Mouse (Mus musculus): ENCODE data around the gene Thbs2. TPM values are rescaled to one million over a fixed set of nuclear protein-coding genes. Genes with fewer than 3 reads are reported as not detected.
"Not testable (repeated sequence)": the region's sequence is repeated elsewhere in the genome, so short reads cannot be mapped to it uniquely, and the experiment has no call there.

Thbs2 gene
- polyA plus RNA-seq, 1 experiment from 2014 or later = 2.4 TPM

DNA sequence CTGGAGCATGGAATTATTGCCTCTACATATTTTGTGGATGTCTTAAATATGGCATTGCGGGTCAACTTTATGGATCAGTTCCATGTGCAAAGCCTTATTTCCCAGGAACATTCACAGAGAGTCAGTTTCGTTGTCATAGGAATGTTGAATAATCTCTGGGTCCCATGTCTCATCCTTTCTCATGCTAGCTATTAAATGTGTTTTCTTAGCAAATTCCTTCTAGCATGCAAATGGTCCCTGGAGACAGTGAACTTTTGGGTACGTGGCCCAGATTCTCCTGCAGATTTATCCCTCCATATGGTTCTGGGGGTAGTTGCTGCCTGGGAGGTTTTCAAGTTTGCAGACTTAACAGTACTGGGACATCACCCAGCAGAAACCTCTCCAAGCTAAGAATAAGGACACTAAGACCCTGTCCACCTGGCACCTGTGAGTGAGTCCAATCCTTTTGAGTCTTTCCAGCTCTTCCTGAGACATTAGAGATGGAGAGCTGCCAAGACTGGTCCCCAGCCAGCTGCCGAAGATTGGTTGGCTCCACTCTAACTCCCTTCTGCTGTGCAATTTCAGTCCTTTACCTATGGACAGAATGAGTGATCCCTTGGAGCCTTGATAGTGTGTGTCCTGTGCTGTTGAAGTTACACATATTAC is 45.9 kb downstream of the Thbs2 start:
- no peak overlapping the region for H3K9ac ChIP-seq (ENCODE audit: low read length)
- no peak overlapping the region for H3K27ac ChIP-seq (ENCODE audit: low read depth, low read length)
- H3K4me2 ChIP-seq (ENCODE audit: low read depth, low read length, severe bottlenecking) = no peak overlapping the region
- H3K4me1 ChIP-seq (replicated peaks; ENCODE audit: control insufficient read depth, insufficient read depth, low read length) = no peaks in the 10 kb centered on the region
- DNase-seq (ENCODE audit: low spot score) (no peak), ATAC-seq (replicated peaks; ENCODE audit: low FRiP score) (no peak)
- no peaks in the 10 kb centered on the region for H3K9me3 ChIP-seq (ENCODE audit: control insufficient read depth, low read length)
- WGBS = 86% methylated on average over 4 of the region's 4 CpGs
- H3K27me3 ChIP-seq (ENCODE audit: control insufficient read depth, insufficient read depth, low read length) = no peaks in the 10 kb centered on the region
- H3K36me3 ChIP-seq (ENCODE audit: control insufficient read depth, insufficient read depth, low read length) = no peaks in the 10 kb centered on the region
- H3K4me3 ChIP-seq (ENCODE audit: low read depth, low read length) = no peak overlapping the region

- Histone ChIP-seq H3K9ac (ENCODE audit: low read length) (no peak overlapping the region), H3K9me3 (ENCODE audit: control insufficient read depth, low read length) (no peaks in the 10 kb centered on the region), H3K27me3 (ENCODE audit: control insufficient read depth, insufficient read depth, low read length) (no peaks in the 10 kb centered on the region), H3K4me3 (ENCODE audit: low read depth, low read length) (no peak overlapping the region), H3K4me1 (replicated peaks; ENCODE audit: control insufficient read depth, insufficient read depth, low read length) (no peaks in the 10 kb centered on the region), H3K4me2 (ENCODE audit: low read depth, low read length, severe bottlenecking) (no peak overlapping the region), H3K36me3 (ENCODE audit: control insufficient read depth, insufficient read depth, low read length) (no peaks in the 10 kb centered on the region), H3K27ac (ENCODE audit: low read depth, low read length) (no peak overlapping the region)
- DNase-seq (ENCODE audit: low spot score) (no peak), ATAC-seq (replicated peaks; ENCODE audit: low FRiP score) (no peak)
- WGBS = 71% methylated on average over 3 of the region's 3 CpGs
Observed at GRCm38 (mm10) chr17:14643996-14644395, 50.0 kb downstream of the Thbs2 start.

GRCm38 (mm10) chr17:14640351-14641115 is 53.5 kb downstream of the Thbs2 start:
- H3K27ac ChIP-seq (ENCODE audit: low read depth, low read length) = no peak overlapping the region
- DNase-seq (ENCODE audit: low spot score) = no peak
- no peak overlapping the region for H3K4me2 ChIP-seq (ENCODE audit: low read depth, low read length, severe bottlenecking)
- no peaks in the 10 kb centered on the region for H3K27me3 ChIP-seq (ENCODE audit: control insufficient read depth, insufficient read depth, low read length)
- no peak overlapping the region for H3K4me3 ChIP-seq (ENCODE audit: low read depth, low read length)
- no peaks in the 10 kb centered on the region for H3K9me3 ChIP-seq (ENCODE audit: control insufficient read depth, low read length)
- no peaks in the 10 kb centered on the region for H3K4me1 ChIP-seq (replicated peaks; ENCODE audit: control insufficient read depth, insufficient read depth, low read length)
- H3K36me3 ChIP-seq (ENCODE audit: control insufficient read depth, insufficient read depth, low read length) = no peaks in the 10 kb centered on the region
- ATAC-seq (replicated peaks; ENCODE audit: low FRiP score) = no peak
- 90% methylated on average over 15 of the region's 15 CpGs for WGBS
- no peak overlapping the region for H3K9ac ChIP-seq (ENCODE audit: low read length)

GRCm38 (mm10) chr17:14635546-14636323 is 58.3 kb downstream of the Thbs2 start:
- ATAC-seq (replicated peaks; ENCODE audit: low FRiP score) (no peak), DNase-seq (ENCODE audit: low spot score) (no peak)
- 87% methylated on average over 8 of the region's 8 CpGs for WGBS
- no peaks in the 10 kb centered on the region for H3K9me3 ChIP-seq (ENCODE audit: control insufficient read depth, low read length)
- no peak overlapping the region for H3K4me2 ChIP-seq (ENCODE audit: low read depth, low read length, severe bottlenecking)
- H3K27me3 ChIP-seq (ENCODE audit: control insufficient read depth, insufficient read depth, low read length) = no peaks in the 10 kb centered on the region
- H3K4me1 ChIP-seq (replicated peaks; ENCODE audit: control insufficient read depth, insufficient read depth, low read length) = no peaks in the 10 kb centered on the region
- H3K9ac ChIP-seq (ENCODE audit: low read length) = no peak overlapping the region
- no peaks in the 10 kb centered on the region for H3K36me3 ChIP-seq (ENCODE audit: control insufficient read depth, insufficient read depth, low read length)
- no peak overlapping the region for H3K27ac ChIP-seq (ENCODE audit: low read depth, low read length)
- no peak overlapping the region for H3K4me3 ChIP-seq (ENCODE audit: low read depth, low read length)

DNA sequence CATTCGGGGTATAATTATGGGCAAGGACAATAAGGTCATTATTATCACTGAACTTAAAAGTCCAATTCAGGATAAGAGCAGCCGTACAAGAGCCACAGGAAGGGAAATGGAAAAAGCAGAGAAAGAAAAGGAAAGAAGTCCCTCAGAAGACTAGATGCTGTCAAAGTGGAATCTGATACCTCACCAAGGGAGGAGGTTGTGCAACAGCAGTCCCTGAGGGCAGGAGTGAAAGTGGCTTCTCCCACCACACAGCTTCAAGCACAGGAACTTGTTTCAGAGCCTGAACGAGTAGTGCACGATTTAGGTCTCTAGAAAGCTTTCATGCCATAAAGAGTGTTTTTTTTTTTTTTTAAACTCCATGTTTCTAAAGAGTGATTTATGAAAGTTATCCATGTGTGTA is 65.1 kb downstream of the Thbs2 start:
- Histone ChIP-seq H3K4me2 (ENCODE audit: low read depth, low read length, severe bottlenecking) (no peak overlapping the region), H3K27ac (ENCODE audit: low read depth, low read length) (no peak overlapping the region), H3K9ac (ENCODE audit: low read length) (no peak overlapping the region), H3K4me3 (ENCODE audit: low read depth, low read length) (no peak overlapping the region), H3K36me3 (ENCODE audit: control insufficient read depth, insufficient read depth, low read length) (no peaks in the 10 kb centered on the region), H3K9me3 (ENCODE audit: control insufficient read depth, low read length) (no peaks in the 10 kb centered on the region), H3K4me1 (replicated peaks; ENCODE audit: control insufficient read depth, insufficient read depth, low read length) (no peaks in the 10 kb centered on the region), H3K27me3 (ENCODE audit: control insufficient read depth, insufficient read depth, low read length) (no peaks in the 10 kb centered on the region)
- DNase-seq (ENCODE audit: low spot score) = no peak
- no peak for ATAC-seq (replicated peaks; ENCODE audit: low FRiP score)
- WGBS = 71% methylated on average over 4 of the region's 4 CpGs

- Histone ChIP-seq H3K36me3 (ENCODE audit: control insufficient read depth, insufficient read depth, low read length) (no peaks in the 10 kb centered on the region), H3K4me3 (ENCODE audit: low read depth, low read length) (no peak overlapping the region), H3K4me2 (ENCODE audit: low read depth, low read length, severe bottlenecking) (no peak overlapping the region), H3K4me1 (replicated peaks; ENCODE audit: control insufficient read depth, insufficient read depth, low read length) (no peaks in the 10 kb centered on the region), H3K9ac (ENCODE audit: low read length) (no peak overlapping the region), H3K9me3 (ENCODE audit: control insufficient read depth, low read length) (no peaks in the 10 kb centered on the region), H3K27me3 (ENCODE audit: control insufficient read depth, insufficient read depth, low read length) (no peaks in the 10 kb centered on the region), H3K27ac (ENCODE audit: low read depth, low read length) (no peak overlapping the region)
- WGBS = 87% methylated on average over 12 of the region's 12 CpGs
- DNase-seq (ENCODE audit: low spot score) (no peak), ATAC-seq (replicated peaks; ENCODE audit: low FRiP score) (no peak)
Observed at GRCm38 (mm10) chr17:14627828-14628338, 66.2 kb downstream of the Thbs2 start.

DNA sequence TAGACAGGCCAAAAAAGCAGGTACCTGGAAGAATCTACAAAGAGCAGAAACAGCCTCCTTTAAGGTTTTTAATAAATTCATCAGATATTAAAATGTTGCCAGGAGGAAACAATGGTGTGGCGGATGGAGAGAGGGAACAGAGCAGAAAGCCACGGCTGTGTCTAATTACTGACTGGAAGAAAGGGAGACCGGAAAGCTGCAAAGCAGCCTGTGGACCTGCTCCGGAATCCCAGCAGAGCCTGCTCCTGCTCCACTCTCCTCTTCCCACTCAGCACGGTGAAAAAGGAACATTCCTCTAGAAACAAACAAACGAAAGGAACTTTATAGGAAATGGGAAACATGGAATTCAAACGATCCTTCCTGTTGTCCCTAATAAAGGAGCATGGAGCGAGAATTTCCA is 69.6 kb downstream of the Thbs2 start:
- Histone ChIP-seq H3K4me3 (ENCODE audit: low read depth, low read length) (no peak overlapping the region), H3K9me3 (ENCODE audit: control insufficient read depth, low read length) (no peaks in the 10 kb centered on the region), H3K36me3 (ENCODE audit: control insufficient read depth, insufficient read depth, low read length) (no peaks in the 10 kb centered on the region), H3K27me3 (ENCODE audit: control insufficient read depth, insufficient read depth, low read length) (no peaks in the 10 kb centered on the region), H3K4me2 (ENCODE audit: low read depth, low read length, severe bottlenecking) (no peak overlapping the region), H3K4me1 (replicated peaks; ENCODE audit: control insufficient read depth, insufficient read depth, low read length) (no peaks in the 10 kb centered on the region), H3K27ac (ENCODE audit: low read depth, low read length) (no peak overlapping the region), H3K9ac (ENCODE audit: low read length) (no peak overlapping the region)
- 62% methylated on average over 8 of the region's 8 CpGs for WGBS
- DNase-seq (ENCODE audit: low spot score) (no peak), ATAC-seq (replicated peaks; ENCODE audit: low FRiP score) (no peak)

GRCm38 (mm10) chr17:14621006-14621405 is 73.0 kb downstream of the Thbs2 start:
- not testable (repeated sequence) for H3K4me1 ChIP-seq (replicated peaks; ENCODE audit: control insufficient read depth, insufficient read depth, low read length); H3K4me2 ChIP-seq (ENCODE audit: low read depth, low read length, severe bottlenecking); H3K9ac ChIP-seq (ENCODE audit: low read length); H3K9me3 ChIP-seq (ENCODE audit: control insufficient read depth, low read length); H3K36me3 ChIP-seq (ENCODE audit: control insufficient read depth, insufficient read depth, low read length); H3K27me3 ChIP-seq (ENCODE audit: control insufficient read depth, insufficient read depth, low read length); H3K27ac ChIP-seq (ENCODE audit: low read depth, low read length); H3K4me3 ChIP-seq (ENCODE audit: low read depth, low read length); DNase-seq (ENCODE audit: low spot score); ATAC-seq (replicated peaks; ENCODE audit: low FRiP score)
